Mouse (Mus musculus) spleen, adult 2 months (tissue): ENCODE results near the gene Rasal2. TPM values are rescaled to one million over a fixed set of nuclear protein-coding genes. Genes with fewer than 3 reads are reported as not detected.

ENCODE experiments used
- DNase-seq, 2 experiments: peaks; one replicate each; pipeline versions ENCODE4 v3.0.0 to v3.0.0-alpha.2; 2012 to 2021; ENCODE audit warnings: low spot score in 2 of 2, low read depth in 1 of 2
- H3K27ac ChIP-seq: fragments of 200-500 bp; 2 replicates; pipeline ENCODE4 v1.5.1; 2012; ENCODE audit warnings: low read length, inconsistent platforms; ENCODE audit not compliant: insufficient read depth
- H3K27me3 ChIP-seq: fragments of 200-500 bp; 2 replicates; pipeline ENCODE4 v1.6.1; 2012; ENCODE audit warnings: mild to moderate bottlenecking, moderate library complexity, low read length, inconsistent platforms; ENCODE audit not compliant: control insufficient read depth, insufficient read depth
- H3K36me3 ChIP-seq: fragments of 200-500 bp; 2 replicates; pipeline ENCODE4 v1.6.1; 2012; ENCODE audit warnings: mild to moderate bottlenecking, low read length, inconsistent platforms; ENCODE audit not compliant: control insufficient read depth, insufficient read depth
- H3K4me1 ChIP-seq: fragments of 200-500 bp; 2 replicates; pipeline ENCODE4 v1.6.1; 2011; ENCODE audit warnings: inconsistent platforms; ENCODE audit not compliant: control insufficient read depth, insufficient read depth, insufficient read length
- H3K4me3 ChIP-seq: fragments of 200-500 bp; 2 replicates; pipeline ENCODE4 v1.5.1; 2011; ENCODE audit warnings: mild to moderate bottlenecking, inconsistent platforms; ENCODE audit not compliant: insufficient read depth, insufficient read length; ENCODE audit errors: extremely low read depth
- CTCF ChIP-seq: fragments of 200-500 bp; IDR thresholded peaks from 2 replicates; pipeline ENCODE4 v1.5.1; 2011; ENCODE audit warnings: mild to moderate bottlenecking, inconsistent platforms; ENCODE audit not compliant: insufficient read depth, insufficient read length, insufficient replicate concordance; ENCODE audit errors: extremely low read depth
- POLR2A ChIP-seq: fragments of 200-500 bp; IDR thresholded peaks from 2 replicates; pipeline ENCODE4 v1.6.1; 2011; ENCODE audit warnings: low read depth, low read length, inconsistent platforms
- WGBS: fragments of 180-500 bp; shearing (Covaris S2); methylation state at CpG from one replicate; pipeline ENCODE4 v1.1.7; 2018; 5-methylcytosine and 5-hydroxymethylcytosine counted together
- polyA plus RNA-seq: library from polyadenylated mRNA; depleted of rRNA; stranded (reverse); fragments of >200 nt; gene quantifications from 2 replicates; pipeline ENCODE4 v1.2.3, GENCODE M21; 2012

Gene Rasal2
- polyA plus RNA-seq, 1 experiment: 1.1 TPM

DNA sequence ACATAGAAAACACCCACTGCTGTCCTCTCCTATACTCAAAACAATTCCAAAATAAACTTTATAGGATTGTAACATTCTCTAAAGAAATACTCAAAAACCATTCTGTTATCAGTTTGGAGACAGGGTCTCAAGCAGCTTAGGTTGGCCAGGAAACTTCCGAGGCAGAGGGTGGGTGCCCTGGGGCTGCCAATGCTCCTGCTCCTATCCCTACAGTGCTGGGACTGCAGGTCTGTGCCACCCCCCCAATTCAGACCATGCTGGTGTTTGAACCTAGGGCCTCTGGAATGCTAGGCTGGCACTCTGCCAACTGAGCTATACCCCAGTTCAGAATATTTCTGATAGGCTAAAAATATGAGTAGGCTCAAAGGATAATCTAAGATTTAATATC lies 274.5 kb downstream of the Rasal2 start:
- H3K4me3 ChIP-seq: no peak overlapping the region
- no peaks in the 10 kb centered on the region for H3K27me3 ChIP-seq
- 91% methylated on average over 1 of the region's 1 CpGs for WGBS
- H3K27ac ChIP-seq: no peak overlapping the region
- TF ChIP-seq POLR2A (no peak), CTCF (no peak)
- DNase-seq: no peak
- H3K36me3 ChIP-seq: no peaks in the 10 kb centered on the region
- no peaks in the 10 kb centered on the region; the same call in 1 of the 2 replicates for H3K4me1 ChIP-seq

DNA sequence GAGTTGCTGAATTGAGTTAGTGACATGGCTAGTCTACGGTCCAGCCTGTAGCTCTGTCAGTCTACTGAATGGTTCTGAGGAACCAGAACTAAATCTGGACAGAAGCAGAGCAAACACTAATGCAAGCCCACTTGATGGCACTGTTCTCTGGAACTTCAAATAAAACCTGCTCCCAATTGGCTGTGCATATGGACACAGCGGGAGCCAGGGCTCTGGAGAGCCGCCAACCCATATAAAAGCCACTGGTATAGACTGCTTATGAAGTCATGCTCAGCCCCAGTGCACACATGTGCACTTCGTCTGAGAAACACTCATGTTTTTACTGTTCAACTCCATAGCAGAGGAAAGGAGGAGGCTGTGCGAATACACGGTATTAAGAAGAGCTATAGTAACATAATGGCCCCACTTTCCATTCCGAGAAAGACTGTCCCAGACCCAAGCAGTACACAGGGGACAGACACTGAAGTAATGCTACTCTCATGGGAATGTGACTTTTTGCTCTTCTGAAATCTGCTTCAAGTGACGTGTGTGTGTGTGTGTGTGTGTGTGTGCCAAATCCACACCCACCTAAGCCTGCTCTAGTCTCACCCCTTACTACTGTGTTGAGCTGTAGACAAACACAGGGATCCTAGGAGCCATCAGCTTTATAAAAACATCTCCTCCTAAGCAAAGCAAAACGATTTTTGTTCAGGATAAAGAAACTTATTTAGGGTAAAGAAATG lies 275.1 kb downstream of the Rasal2 start:
- no peak overlapping the region for H3K27ac ChIP-seq
- H3K36me3 ChIP-seq: no peaks in the 10 kb centered on the region
- no peak overlapping the region for H3K4me3 ChIP-seq
- WGBS: 91% methylated on average over 9 of the region's 9 CpGs
- no peaks in the 10 kb centered on the region for H3K27me3 ChIP-seq
- TF ChIP-seq POLR2A (no peak), CTCF (no peak)
- no peak for DNase-seq
- H3K4me1 ChIP-seq: no peaks in the 10 kb centered on the region; the same call in 1 of the 2 replicates

DNA sequence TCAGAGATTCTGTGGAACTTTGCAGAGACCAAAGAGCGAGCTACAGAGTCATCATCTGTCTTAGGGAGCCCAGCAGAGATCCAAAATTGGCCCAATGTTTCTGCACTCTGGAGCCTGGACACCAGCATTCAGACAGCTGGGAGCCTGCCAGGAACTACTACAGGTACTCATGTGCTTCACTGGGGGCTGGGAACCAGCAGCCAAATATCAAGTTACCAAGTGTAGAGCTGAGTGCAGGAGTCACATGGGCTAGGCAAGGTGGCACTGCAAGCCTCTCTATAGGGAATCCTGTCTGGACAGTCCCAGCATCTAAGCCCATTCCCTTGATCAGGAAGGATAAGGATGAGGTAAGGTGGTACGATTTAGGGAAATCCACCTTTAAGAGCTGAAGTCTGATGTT lies 284.2 kb downstream of the Rasal2 start:
- Histone ChIP-seq H3K4me3 (no peak overlapping the region), H3K36me3 (no peaks in the 10 kb centered on the region), H3K27me3 (no peaks in the 10 kb centered on the region), H3K27ac (no peak overlapping the region), H3K4me1 (no peaks in the 10 kb centered on the region)
- DNase-seq: no peak
- TF ChIP-seq CTCF (no peak), POLR2A (no peak)
- WGBS: 86% methylated on average over 2 of the region's 2 CpGs

DNA sequence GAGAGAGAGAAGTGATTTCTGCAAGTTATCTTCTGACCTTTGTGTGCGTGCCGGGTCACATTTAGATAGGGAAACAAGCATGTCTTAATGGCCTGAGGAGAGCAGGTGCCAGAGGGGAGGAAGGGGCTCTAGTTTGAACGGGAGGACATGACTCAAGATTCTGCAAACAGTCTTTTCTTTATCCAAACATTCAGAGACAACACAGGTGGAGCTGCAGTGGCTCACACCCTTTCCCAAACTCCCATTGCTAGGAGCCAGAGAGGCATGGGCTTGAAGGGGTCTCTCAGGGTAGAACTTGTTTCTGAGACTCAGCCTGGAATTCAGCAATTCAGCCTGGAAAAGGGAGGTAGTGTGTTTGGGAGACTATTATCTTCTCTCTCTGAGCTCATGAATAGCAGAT lies 288.6 kb downstream of the Rasal2 start:
- no peaks in the 10 kb centered on the region for H3K27me3 ChIP-seq
- WGBS: 78% methylated on average over 3 of the region's 3 CpGs
- H3K4me1 ChIP-seq: no peaks in the 10 kb centered on the region
- TF ChIP-seq CTCF: no peak
- TF ChIP-seq POLR2A: no peak
- H3K4me3 ChIP-seq: no peak overlapping the region
- no peaks in the 10 kb centered on the region for H3K36me3 ChIP-seq
- no peak overlapping the region for H3K27ac ChIP-seq
- DNase-seq: no peak

DNA sequence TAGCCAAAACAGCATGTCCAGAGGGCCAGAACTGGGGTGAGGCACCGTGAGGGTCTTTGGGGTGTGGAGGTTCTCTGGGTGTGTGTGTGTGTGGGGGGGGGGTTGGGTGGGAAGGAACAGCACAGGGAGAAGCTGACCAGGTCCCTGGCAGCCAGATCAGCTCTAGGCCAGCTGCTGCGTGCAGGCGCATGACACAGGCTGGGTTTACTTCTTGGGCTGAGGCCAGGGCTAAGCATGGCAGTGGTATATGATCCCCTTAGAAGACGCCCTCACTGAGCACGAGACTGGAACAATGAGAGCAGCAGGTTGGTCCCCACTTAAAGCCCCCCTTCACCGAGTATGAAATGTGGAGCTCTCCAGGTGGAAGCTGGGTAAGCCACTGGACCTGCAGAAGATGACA lies 293.2 kb downstream of the Rasal2 start:
- Histone ChIP-seq H3K4me3 (no peak overlapping the region), H3K36me3 (no peaks in the 10 kb centered on the region), H3K27me3 (no peaks in the 10 kb centered on the region), H3K27ac (no peak overlapping the region), H3K4me1 (no peaks in the 10 kb centered on the region)
- DNase-seq: no peak
- TF ChIP-seq CTCF (no peak), POLR2A (no peak)
- WGBS: 90% methylated on average over 6 of the region's 6 CpGs

DNA sequence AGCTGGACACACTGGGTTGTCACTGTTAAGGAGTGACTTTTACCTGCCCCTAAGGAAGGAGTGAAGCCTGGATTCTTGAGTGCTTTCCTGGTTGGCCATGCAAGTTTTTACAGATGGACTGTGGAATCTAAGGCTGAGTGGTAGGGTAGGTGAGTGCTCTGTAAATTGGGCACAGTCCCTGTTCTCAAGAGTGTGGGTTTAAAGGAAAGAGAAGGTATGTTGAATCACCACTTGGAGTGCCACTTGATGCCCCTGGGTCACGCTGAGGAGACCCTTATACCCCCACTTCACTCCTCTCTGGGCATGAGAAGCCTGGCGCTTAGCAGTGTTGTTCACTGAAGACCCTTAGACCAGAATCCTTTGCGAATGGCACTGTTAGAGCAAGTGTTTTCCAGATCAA lies 295.0 kb downstream of the Rasal2 start:
- 85% methylated on average over 3 of the region's 3 CpGs for WGBS
- DNase-seq: no peak
- no peak overlapping the region for H3K27ac ChIP-seq
- no peak for TF ChIP-seq CTCF
- TF ChIP-seq POLR2A: no peak
- no peaks in the 10 kb centered on the region for H3K36me3 ChIP-seq
- H3K4me1 ChIP-seq: no peaks in the 10 kb centered on the region
- no peaks in the 10 kb centered on the region for H3K27me3 ChIP-seq
- no peak overlapping the region for H3K4me3 ChIP-seq

DNA sequence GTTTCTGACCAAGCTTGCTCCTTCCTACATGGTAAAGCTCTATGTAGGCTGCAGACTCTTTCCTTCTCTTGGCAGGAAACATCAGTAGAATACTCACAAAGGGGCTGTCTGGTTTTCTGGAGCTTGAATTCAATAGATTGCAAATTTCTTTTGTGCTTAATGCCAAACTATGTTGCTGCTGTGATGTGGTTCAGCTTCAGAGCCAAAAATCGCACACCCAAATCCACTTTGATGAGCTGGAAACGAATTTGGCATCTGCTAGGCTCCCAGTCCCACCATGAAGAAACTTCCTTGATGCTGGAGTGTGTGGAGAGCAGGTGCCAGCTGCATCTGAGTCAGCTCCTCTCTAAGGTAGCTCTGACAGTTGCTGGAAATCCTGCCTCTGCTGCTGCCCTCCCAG lies 297.9 kb downstream of the Rasal2 start:
- Histone ChIP-seq H3K4me1 (no peaks in the 10 kb centered on the region), H3K27me3 (no peaks in the 10 kb centered on the region), H3K36me3 (no peaks in the 10 kb centered on the region), H3K4me3 (no peak overlapping the region), H3K27ac (no peak overlapping the region)
- TF ChIP-seq POLR2A: no peak
- no peak for TF ChIP-seq CTCF
- WGBS: 60% methylated on average over 2 of the region's 2 CpGs
- no peak for DNase-seq
